Mouse (Mus musculus) thymus, adult 2 months (tissue): ENCODE measurements at regions not wholly inside any gene's neighbourhood (a gene's known extent, or its start where the extent isn't known, plus 50 kb on each side); places are given as distances from the start of the nearest gene placed in this dataset.

Source experiments
- DNase-seq: peaks from one replicate; pipeline ENCODE4 v3.0.0; 2021
- H3K27ac ChIP-seq: fragments of 200-500 bp; 2 replicates; pipeline ENCODE4 v1.5.1; 2012; ENCODE audit warnings: low read length, control low read depth; ENCODE audit not compliant: control insufficient read depth, insufficient read depth
- H3K27me3 ChIP-seq: fragments of 200-500 bp; 2 replicates; pipeline ENCODE4 v1.6.1; 2012; ENCODE audit warnings: mild to moderate bottlenecking, low read length, moderate library complexity, mixed read lengths; ENCODE audit not compliant: control insufficient read depth, insufficient read depth
- H3K36me3 ChIP-seq: fragments of 200-500 bp; 2 replicates; pipeline ENCODE4 v1.6.1; 2012; ENCODE audit warnings: mild to moderate bottlenecking, low read length, moderate library complexity; ENCODE audit not compliant: control insufficient read depth, insufficient read depth
- H3K4me1 ChIP-seq: fragments of 200-500 bp; replicated peaks from 2 replicates; pipeline ENCODE4 v1.6.1; 2012; ENCODE audit warnings: low read length; ENCODE audit not compliant: control insufficient read depth, insufficient read depth
- H3K4me3 ChIP-seq: fragments of 200-500 bp; 2 replicates; pipeline ENCODE4 v1.5.1; 2012; ENCODE audit warnings: mild to moderate bottlenecking, low read length, control low read depth, moderate library complexity; ENCODE audit not compliant: control insufficient read depth, insufficient read depth
- CTCF ChIP-seq: fragments of 200-500 bp; IDR thresholded peaks from 2 replicates; pipeline ENCODE4 v1.5.1; 2012; ENCODE audit warnings: mild to moderate bottlenecking, control low read depth, low read length, moderate library complexity, borderline replicate concordance; ENCODE audit not compliant: control insufficient read depth, poor library complexity, insufficient read depth; ENCODE audit errors: extremely low read depth
- POLR2A ChIP-seq: fragments of 200-500 bp; IDR thresholded peaks from 2 replicates; pipeline ENCODE4 v1.6.1; 2012; ENCODE audit warnings: mild to moderate bottlenecking, low read length, control low read depth, moderate library complexity; ENCODE audit not compliant: control insufficient read depth, poor library complexity, insufficient read depth; ENCODE audit errors: extremely low read depth
- WGBS: fragments of 180-500 bp; shearing (Covaris S2); methylation state at CpG from one replicate; pipeline ENCODE4 v1.1.7; 2018; 5-methylcytosine and 5-hydroxymethylcytosine counted together

GRCm38 (mm10) chr3:21824913-21825610 lies 251.4 kb upstream of the Tbl1xr1 start:
- 80% methylated on average over 5 of the region's 5 CpGs for WGBS
- no peak overlapping the region for H3K4me3 ChIP-seq
- no peak overlapping the region for H3K27ac ChIP-seq
- TF ChIP-seq POLR2A, result no peak
- no peak for TF ChIP-seq CTCF
- DNase-seq, result no peak
- no peaks in the 10 kb centered on the region for H3K4me1 ChIP-seq
- no peaks in the 10 kb centered on the region for H3K36me3 ChIP-seq
- no peaks in the 10 kb centered on the region for H3K27me3 ChIP-seq

GRCm38 (mm10) chr3:21827656-21828055 lies 248.8 kb upstream of the Tbl1xr1 start:
- Histone ChIP-seq H3K36me3 (no peaks in the 10 kb centered on the region), H3K27ac (no peak overlapping the region), H3K4me3 (no peak overlapping the region), H3K4me1 (no peaks in the 10 kb centered on the region), H3K27me3 (no peaks in the 10 kb centered on the region)
- DNase-seq, result no peak
- no peak for TF ChIP-seq POLR2A
- no peak for TF ChIP-seq CTCF

DNA sequence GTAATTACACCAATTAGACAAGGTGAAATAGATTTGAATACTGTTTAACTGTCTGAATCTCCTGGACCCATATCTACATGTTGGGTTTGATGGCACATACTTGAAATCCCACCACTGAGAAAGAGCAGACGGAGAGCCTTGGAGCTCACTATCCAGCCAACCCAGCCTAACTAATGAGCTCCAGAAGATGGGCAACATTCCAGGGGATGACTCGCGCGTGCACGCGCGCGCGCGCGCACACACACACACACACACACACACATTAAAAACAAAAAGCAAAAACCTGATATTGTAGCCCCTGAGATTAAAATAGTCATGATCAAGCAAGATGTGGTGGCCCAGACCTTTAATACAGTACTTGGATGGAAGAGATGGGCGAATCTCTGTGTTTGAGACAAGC lies 243.3 kb upstream of the Tbl1xr1 start:
- no peaks in the 10 kb centered on the region for H3K27me3 ChIP-seq
- no peak for DNase-seq
- TF ChIP-seq CTCF, result no peak
- TF ChIP-seq POLR2A, result no peak
- no peaks in the 10 kb centered on the region for H3K36me3 ChIP-seq
- no peak overlapping the region for H3K4me3 ChIP-seq
- H3K27ac ChIP-seq, result no peak overlapping the region
- WGBS, result 98% methylated on average over 12 of the region's 12 CpGs
- H3K4me1 ChIP-seq, result no peaks in the 10 kb centered on the region

DNA sequence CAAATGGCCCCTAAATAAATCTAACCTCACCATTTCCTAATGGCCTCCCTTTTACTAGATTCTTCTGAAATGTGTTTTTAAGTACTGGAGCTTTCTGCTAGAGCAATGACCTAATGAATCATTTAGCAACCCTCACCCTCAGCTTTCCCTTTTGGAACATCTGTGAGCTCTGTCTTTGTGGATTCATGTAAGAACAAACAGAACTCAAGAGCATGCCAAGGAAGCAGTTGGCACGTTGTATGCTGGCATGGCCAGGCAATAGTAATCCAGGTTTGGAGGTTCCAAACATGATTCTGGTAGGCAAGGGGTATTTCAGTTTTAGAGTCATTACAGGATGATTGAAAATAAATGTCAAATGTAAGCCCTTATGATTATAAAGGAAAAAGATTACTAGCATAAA lies 240.9 kb upstream of the Tbl1xr1 start:
- no peak overlapping the region for H3K27ac ChIP-seq
- no peaks in the 10 kb centered on the region for H3K27me3 ChIP-seq
- no peak for DNase-seq
- no peaks in the 10 kb centered on the region; the same call in 1 of the 2 replicates for H3K4me1 ChIP-seq
- no peaks in the 10 kb centered on the region for H3K36me3 ChIP-seq
- TF ChIP-seq POLR2A (no peak), CTCF (no peak)
- no peak overlapping the region for H3K4me3 ChIP-seq
- WGBS, result 91% methylated on average over 1 of the region's 1 CpGs

DNA sequence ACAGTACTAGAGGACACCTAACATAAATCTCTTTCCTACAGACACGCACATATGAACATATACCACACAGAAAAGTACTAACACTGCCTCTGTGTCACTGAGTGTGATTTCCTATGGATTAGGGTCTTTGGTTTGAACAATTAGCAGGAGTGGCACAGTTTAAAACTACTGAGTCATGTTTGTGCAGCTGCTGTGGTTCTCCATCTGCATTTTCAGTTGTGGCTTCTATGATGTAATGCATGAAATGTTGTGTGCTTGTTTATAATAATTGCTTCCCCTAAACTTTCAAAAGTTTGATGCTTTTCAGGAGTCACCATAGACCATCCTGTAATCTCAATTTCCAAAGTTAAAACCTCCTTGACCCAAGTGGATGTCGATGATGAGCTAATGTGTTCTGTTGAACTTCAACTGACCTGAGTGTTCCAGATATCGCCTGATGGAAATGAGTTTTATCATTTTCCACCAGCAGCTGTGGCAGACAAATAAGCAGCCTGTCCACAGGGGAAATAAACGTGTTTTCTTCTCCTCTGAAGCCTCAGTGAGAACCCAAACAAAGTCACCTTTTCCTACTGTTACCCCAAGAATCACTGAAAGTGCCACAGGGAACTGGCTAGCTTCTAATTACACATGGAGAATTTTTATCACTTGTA lies 239.0 kb upstream of the Tbl1xr1 start:
- H3K27me3 ChIP-seq, result no peaks in the 10 kb centered on the region
- H3K36me3 ChIP-seq, result no peaks in the 10 kb centered on the region
- 62% methylated on average over 4 of the region's 4 CpGs for WGBS
- H3K4me1 ChIP-seq, result no peaks in the 10 kb centered on the region; the same call in 1 of the 2 replicates
- TF ChIP-seq POLR2A (no peak), CTCF (no peak)
- no peak overlapping the region for H3K4me3 ChIP-seq
- no peak overlapping the region for H3K27ac ChIP-seq
- no peak for DNase-seq

DNA sequence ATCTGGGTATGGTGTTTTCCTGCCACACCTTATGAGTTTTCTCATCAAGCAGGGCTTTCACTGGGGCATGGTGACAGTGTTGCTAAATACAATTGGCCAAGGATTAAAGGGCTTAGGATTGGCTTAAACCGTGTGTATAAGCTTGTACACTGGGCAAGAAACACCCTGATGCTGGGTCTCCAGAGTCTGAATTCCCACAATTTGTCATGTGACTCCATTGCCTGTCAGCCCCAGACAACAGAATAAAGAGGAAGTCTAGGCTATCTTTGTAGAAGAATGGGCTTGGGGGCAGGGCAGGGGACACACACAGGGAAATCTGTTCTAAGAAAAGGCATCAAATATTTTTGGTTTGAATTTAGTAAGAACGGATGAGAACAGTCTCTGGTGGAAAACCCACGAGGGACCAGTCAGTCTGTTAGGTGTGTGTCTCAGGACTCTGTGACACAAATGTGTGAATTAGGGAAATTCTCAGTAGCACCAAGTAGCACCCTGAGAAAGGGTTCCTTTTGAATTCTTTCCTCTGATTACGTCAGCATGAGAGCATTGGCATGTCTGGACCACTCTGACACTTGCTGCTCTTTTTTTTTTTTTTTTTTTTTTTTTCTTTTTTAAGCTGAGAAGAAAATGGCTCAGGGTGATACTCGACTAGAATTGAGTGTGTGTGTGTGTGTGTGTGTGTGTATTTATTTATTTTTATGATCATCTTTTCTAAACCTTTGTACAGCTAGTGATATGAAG lies 235.5 kb upstream of the Tbl1xr1 start:
- no peak for DNase-seq
- H3K4me3 ChIP-seq, result no peak overlapping the region
- H3K27me3 ChIP-seq, result no peaks in the 10 kb centered on the region
- no peaks in the 10 kb centered on the region for H3K36me3 ChIP-seq
- no peak overlapping the region for H3K27ac ChIP-seq
- TF ChIP-seq POLR2A, result no peak
- no peak for TF ChIP-seq CTCF
- WGBS, result 19% methylated on average over 5 of the region's 5 CpGs
- H3K4me1 ChIP-seq, result no peaks in the 10 kb centered on the region; the same call in 1 of the 2 replicates
